Mouse (Mus musculus): ENCODE data around the gene 6430571L13Rik. TPM values are rescaled to one million over a fixed set of nuclear protein-coding genes. Genes with fewer than 3 reads are reported as not detected.

Gene 6430571L13Rik
- polyA plus RNA-seq, 1 experiment from 2014 or later = 0.14 TPM

DNA sequence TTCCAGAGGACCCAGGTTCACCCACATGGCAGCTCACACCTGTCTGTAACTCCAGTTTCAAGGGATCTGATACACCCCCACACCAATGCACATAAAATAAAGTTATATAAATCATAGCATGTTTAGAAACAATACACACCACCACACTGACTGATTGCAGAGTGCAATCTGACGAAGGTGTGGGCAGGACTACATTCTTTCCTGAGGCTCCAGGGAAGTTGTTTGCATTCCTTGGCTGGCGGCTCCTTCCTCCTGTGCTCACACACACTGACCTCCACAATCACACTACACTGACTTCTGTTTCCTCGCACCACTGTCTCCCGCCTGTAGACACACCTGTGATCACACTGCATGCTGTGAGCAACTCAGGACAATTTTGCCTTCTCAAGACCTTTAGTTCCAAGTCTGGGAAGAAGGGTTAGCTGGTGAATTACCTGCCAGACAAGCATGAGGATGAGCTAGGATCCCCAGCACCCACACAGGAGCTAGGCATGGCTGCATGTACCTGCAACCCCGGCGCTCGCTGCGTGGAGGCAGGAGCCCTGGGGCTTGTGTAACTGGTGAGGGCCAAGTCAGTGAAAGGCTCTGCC is 17.8 kb upstream of the 6430571L13Rik start:
- WGBS = 59% methylated on average over 8 of the region's 8 CpGs

DNA sequence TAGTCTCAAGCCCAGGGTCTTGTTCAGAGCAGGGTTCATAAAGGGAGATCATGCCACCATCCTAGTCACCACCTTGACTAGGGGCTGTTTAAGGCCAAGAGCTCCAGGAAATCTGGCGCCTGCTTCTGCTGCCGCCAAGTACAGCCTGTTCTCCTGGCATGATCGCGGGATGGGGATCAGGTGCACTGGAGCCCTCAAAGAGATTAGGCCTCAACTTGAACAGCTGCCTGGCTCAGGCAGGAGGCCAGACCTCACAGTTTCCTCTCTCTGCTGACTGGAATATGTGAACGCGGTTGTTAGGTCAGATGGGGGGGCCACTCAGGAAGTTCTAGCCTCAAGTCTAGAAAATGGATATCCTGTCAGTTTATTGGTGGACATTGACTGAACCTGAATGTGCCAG is 16.8 kb upstream of the 6430571L13Rik start:
- 0 out of 2 replicates have a peak, but pooled peaks cover 3% of the 10 kb centered on the region for H3K4me1 ChIP-seq (replicated peaks; ENCODE audit: control insufficient read depth, insufficient read depth, low read length)
- no peak overlapping the region for H3K4me2 ChIP-seq (replicated peaks; ENCODE audit: low read depth)
- no peaks in the 10 kb centered on the region for H3K36me3 ChIP-seq (ENCODE audit: control insufficient read depth, insufficient read depth)
- no peak for TF ChIP-seq CTCF (IDR thresholded peaks at IDR 0.05; ENCODE audit: low read depth)
- no peaks in the 10 kb centered on the region for H3K9me3 ChIP-seq (ENCODE audit: control insufficient read depth)
- no peak overlapping the region for H3K9ac ChIP-seq (ENCODE audit: low read depth, low read length)
- no peaks in the 10 kb centered on the region for H3K27me3 ChIP-seq (replicated peaks; ENCODE audit: control insufficient read depth, insufficient read depth, low read length)
- 67% methylated on average over 6 of the region's 6 CpGs for whole genome bisulfite sequencing
- H3K4me3 ChIP-seq (ENCODE audit: low read depth, low read length) = no peak overlapping the region
- no peak for ATAC-seq
- H3K27ac ChIP-seq (ENCODE audit: low read depth, low read length) = no peak overlapping the region

More for the DNA sequence above, 17.8 kb upstream of the 6430571L13Rik start:
- Histone ChIP-seq H3K36me3 (ENCODE audit: control insufficient read depth, insufficient read depth) (no peaks in the 10 kb centered on the region), H3K4me3 (ENCODE audit: low read depth, low read length) (no peak overlapping the region), H3K9me3 (ENCODE audit: control insufficient read depth) (no peaks in the 10 kb centered on the region), H3K27me3 (replicated peaks; ENCODE audit: control insufficient read depth, insufficient read depth, low read length) (no peaks in the 10 kb centered on the region), H3K4me2 (replicated peaks; ENCODE audit: low read depth) (no peak overlapping the region), H3K9ac (ENCODE audit: low read depth, low read length) (no peak overlapping the region), H3K27ac (ENCODE audit: low read depth, low read length) (no peak overlapping the region), H3K4me1 (replicated peaks; ENCODE audit: control insufficient read depth, insufficient read depth, low read length) (0 out of 2 replicates have a peak, but pooled peaks cover 3% of the 10 kb centered on the region)
- ATAC-seq = no peak
- TF ChIP-seq CTCF (IDR thresholded peaks at IDR 0.05; ENCODE audit: low read depth) = no peak

DNA sequence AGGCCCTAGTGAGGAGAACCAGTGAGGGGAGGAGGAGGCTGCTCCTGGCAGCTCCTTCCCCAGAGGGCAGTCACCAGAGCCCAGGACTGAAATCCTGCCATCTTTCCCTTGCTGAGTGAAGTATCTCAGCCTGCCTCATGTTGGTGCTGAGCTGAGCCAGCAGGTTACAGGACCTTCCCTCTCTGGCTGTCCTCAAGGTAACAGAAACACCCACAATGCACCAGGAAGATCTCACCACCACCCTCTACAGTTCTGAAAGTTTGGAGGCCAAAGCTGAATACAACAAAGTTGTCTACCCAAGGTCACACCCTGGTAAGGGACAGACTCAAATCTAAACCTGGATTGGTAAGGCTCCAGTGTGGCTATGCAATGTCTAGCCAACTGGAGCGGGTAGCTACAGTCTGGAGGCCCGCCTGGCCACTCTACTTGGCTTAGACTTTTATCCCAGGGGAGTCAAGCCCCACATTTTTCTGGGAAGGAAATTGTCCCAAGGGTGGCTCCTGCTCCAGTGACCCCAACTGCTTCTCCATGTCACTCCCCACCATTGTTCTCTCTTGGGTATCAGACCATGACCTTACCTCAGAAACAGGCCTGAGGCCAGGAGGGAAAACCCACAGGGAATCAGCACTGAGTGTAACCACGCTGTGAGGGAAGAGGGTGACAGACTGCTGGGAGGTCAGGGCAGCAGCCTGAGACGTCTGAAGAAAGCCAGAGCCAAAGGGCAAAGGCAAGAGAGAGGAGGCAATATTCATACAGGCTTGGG is 15.4 kb upstream of the 6430571L13Rik start:
- Histone ChIP-seq H3K27me3 (replicated peaks; ENCODE audit: control insufficient read depth, insufficient read depth, low read length) (no peaks in the 10 kb centered on the region), H3K4me3 (ENCODE audit: low read depth, low read length) (no peak overlapping the region), H3K36me3 (ENCODE audit: control insufficient read depth, insufficient read depth) (no peaks in the 10 kb centered on the region), H3K9ac (ENCODE audit: low read depth, low read length) (no peak overlapping the region), H3K27ac (ENCODE audit: low read depth, low read length) (no peak overlapping the region), H3K9me3 (ENCODE audit: control insufficient read depth) (no peaks in the 10 kb centered on the region), H3K4me1 (replicated peaks; ENCODE audit: control insufficient read depth, insufficient read depth, low read length) (0 out of 2 replicates have a peak, but pooled peaks cover 3% of the 10 kb centered on the region), H3K4me2 (replicated peaks; ENCODE audit: low read depth) (no peak overlapping the region)
- 68% methylated on average over 4 of the region's 4 CpGs for WGBS
- no peak for TF ChIP-seq CTCF (IDR thresholded peaks at IDR 0.05; ENCODE audit: low read depth)
- ATAC-seq = no peak

DNA sequence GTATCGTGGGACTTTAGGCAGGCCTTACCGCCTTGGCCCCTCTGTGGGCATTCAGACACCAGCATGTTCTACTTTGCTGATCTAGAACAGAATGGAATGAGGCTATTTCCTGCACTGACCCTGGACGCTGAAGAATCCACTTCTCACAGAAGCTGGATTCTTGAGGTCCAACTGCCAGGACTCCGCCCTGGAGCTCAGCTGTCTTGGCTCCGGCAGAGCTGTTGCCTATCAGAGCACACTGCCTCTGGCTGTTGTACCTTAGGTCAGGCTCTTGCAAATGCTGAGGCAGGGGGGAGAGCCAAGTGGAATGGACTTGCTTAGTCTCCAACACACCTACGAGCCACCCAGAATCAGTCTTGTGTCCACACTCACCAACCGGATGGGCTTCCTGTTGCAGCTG is 14.5 kb upstream of the 6430571L13Rik start:
- Histone ChIP-seq H3K9me3 (ENCODE audit: control insufficient read depth) (no peaks in the 10 kb centered on the region), H3K36me3 (ENCODE audit: control insufficient read depth, insufficient read depth) (no peaks in the 10 kb centered on the region), H3K27me3 (replicated peaks; ENCODE audit: control insufficient read depth, insufficient read depth, low read length) (no peaks in the 10 kb centered on the region), H3K9ac (ENCODE audit: low read depth, low read length) (no peak overlapping the region), H3K4me2 (replicated peaks; ENCODE audit: low read depth) (no peak overlapping the region), H3K4me1 (replicated peaks; ENCODE audit: control insufficient read depth, insufficient read depth, low read length) (0 out of 2 replicates have a peak, but pooled peaks cover 3% of the 10 kb centered on the region), H3K27ac (ENCODE audit: low read depth, low read length) (no peak overlapping the region), H3K4me3 (ENCODE audit: low read depth, low read length) (no peak overlapping the region)
- ATAC-seq = no peak
- no peak for TF ChIP-seq CTCF (IDR thresholded peaks at IDR 0.05; ENCODE audit: low read depth)
- 84% methylated on average over 7 of the region's 7 CpGs for WGBS

DNA sequence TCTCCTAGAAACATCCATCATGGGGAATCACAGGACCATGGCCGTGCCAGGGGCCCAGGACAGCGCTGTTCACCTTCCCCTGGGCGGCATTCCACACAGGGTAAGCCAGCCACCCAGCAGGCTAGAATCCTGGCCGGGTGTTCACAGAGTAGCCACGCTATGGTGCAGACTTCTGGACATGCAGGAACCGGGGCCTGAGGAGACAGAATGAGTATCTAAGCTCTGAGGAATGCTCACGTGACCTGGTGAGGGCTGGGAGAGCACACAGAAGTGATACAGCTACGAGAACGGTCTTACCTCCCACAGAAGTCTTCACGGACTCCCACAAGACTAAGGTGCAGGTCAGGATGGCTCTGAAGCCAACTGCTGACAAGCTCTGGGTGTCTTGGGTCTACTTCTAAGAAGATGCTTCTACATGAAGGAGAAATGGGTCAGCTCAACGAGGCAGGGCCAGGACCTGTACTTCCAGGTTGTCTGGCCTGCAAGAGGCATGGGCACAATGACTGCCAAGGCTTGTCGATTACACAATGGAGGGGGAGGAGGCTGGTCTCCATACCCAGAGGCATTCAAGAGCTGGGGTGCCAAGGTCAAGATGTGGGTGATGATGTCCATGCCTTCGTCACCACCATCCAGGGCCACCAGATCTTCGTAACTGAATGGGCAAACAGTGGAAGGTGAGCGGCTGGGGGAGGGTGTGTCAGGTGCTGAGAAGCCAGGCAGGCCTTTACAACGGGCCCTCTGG is 12.4 kb upstream of the 6430571L13Rik start:
- Histone ChIP-seq H3K4me3 (ENCODE audit: low read depth, low read length) (no peak overlapping the region), H3K27ac (ENCODE audit: low read depth, low read length) (no peak overlapping the region), H3K27me3 (replicated peaks; ENCODE audit: control insufficient read depth, insufficient read depth, low read length) (no peaks in the 10 kb centered on the region), H3K9ac (ENCODE audit: low read depth, low read length) (no peak overlapping the region), H3K9me3 (ENCODE audit: control insufficient read depth) (no peaks in the 10 kb centered on the region), H3K4me1 (replicated peaks; ENCODE audit: control insufficient read depth, insufficient read depth, low read length) (no peaks in the 10 kb centered on the region), H3K36me3 (ENCODE audit: control insufficient read depth, insufficient read depth) (peaks cover 9% of the 10 kb centered on the region; the same call in 1 of the 2 replicates), H3K4me2 (replicated peaks; ENCODE audit: low read depth) (no peak overlapping the region)
- no peak for TF ChIP-seq CTCF (IDR thresholded peaks at IDR 0.05; ENCODE audit: low read depth)
- WGBS = 90% methylated on average over 16 of the region's 16 CpGs
- no peak for ATAC-seq

DNA sequence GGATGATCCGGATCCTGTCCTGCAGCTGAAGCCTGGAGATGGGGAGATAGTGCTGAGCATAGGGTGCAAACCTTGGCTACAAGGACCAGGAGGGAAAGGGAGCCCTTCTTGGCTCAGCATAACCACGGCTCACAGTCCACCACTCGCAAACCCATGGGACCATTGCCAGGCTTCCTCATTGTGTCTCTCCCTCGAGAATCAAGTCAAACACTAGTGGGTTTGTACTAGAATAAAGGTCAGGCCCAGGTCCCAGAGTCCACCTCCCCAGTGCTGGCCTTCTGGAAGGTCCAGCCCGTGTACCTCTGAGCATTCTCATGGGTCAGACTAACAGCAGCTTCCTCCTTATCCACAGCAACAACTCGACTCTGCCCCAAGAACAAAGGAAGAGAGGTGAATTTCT is 9.6 kb upstream of the 6430571L13Rik start:
- no peak for TF ChIP-seq CTCF (IDR thresholded peaks at IDR 0.05; ENCODE audit: low read depth)
- Histone ChIP-seq H3K27me3 (replicated peaks; ENCODE audit: control insufficient read depth, insufficient read depth, low read length) (no peaks in the 10 kb centered on the region), H3K36me3 (ENCODE audit: control insufficient read depth, insufficient read depth) (peaks cover 18% of the 10 kb centered on the region; the same call in 1 of the 2 replicates), H3K4me1 (replicated peaks; ENCODE audit: control insufficient read depth, insufficient read depth, low read length) (no peaks in the 10 kb centered on the region), H3K9me3 (ENCODE audit: control insufficient read depth) (no peaks in the 10 kb centered on the region), H3K4me3 (ENCODE audit: low read depth, low read length) (no peak overlapping the region), H3K4me2 (replicated peaks; ENCODE audit: low read depth) (no peak overlapping the region), H3K27ac (ENCODE audit: low read depth, low read length) (no peak overlapping the region), H3K9ac (ENCODE audit: low read depth, low read length) (no peak overlapping the region)
- ATAC-seq = no peak
- WGBS = 78% methylated on average over 6 of the region's 6 CpGs

Data from intestine, postnatal 0 days (tissue).